Mouse (Mus musculus): Measurements from ENCODE around the gene Ccdc124. TPM values are rescaled to one million over a fixed set of nuclear protein-coding genes. Genes with fewer than 3 reads are reported as not detected.

Ccdc124 gene
- polyA plus RNA-seq, 1 experiment from 2014 or later, result 74.1 TPM

GRCm38 (mm10) chr8:70893656-70894384 lies 20.1 kb upstream of the Ccdc124 start:
- Histone ChIP-seq H3K27ac (replicated peaks) (no peak overlapping the region), H3K4me2 (replicated peaks; ENCODE audit: low read depth) (no peak overlapping the region), H3K9ac (ENCODE audit: low read length) (no peak overlapping the region), H3K4me1 (replicated peaks; ENCODE audit: control insufficient read depth, insufficient read depth) (peaks cover 4% of the 10 kb centered on the region; the same call in 1 of the 2 replicates), H3K9me3 (ENCODE audit: control insufficient read depth, low read length) (no peaks in the 10 kb centered on the region), H3K27me3 (ENCODE audit: control insufficient read depth, insufficient read depth, low read length) (no peaks in the 10 kb centered on the region; the same call in 1 of the 2 replicates), H3K36me3 (ENCODE audit: control insufficient read depth, insufficient read depth, low read length) (peaks cover 12% of the 10 kb centered on the region), H3K4me3 (ENCODE audit: low read depth, low read length) (no peak overlapping the region)
- ATAC-seq (ENCODE audit: low FRiP score, low TSS enrichment), result peak; percentile 26; the same call in 1 of the 2 replicates
- 33% methylated on average over 12 of the region's 12 CpGs for WGBS
- peak; percentile 88 for DNase-seq (ENCODE audit: low spot score)
- TF ChIP-seq CTCF (IDR thresholded peaks at IDR 0.05; ENCODE audit: low read depth) (peak; percentile 83), EP300 (optimal IDR thresholded peaks at IDR 0.05) (no peak)

- H3K9me3 ChIP-seq (ENCODE audit: control insufficient read depth, low read length), result no peaks in the 10 kb centered on the region
- no peak for DNase-seq (ENCODE audit: low spot score)
- peak overlapping the region; percentile 44 for H3K4me2 ChIP-seq (replicated peaks; ENCODE audit: low read depth)
- peak overlapping the region; percentile 25 for H3K4me3 ChIP-seq (ENCODE audit: low read depth, low read length)
- H3K27ac ChIP-seq (replicated peaks), result no peak overlapping the region
- H3K9ac ChIP-seq (ENCODE audit: low read length), result peak overlapping the region; percentile 48; the same call in 1 of the 2 replicates
- TF ChIP-seq CTCF (IDR thresholded peaks at IDR 0.05; ENCODE audit: low read depth), result no peak
- no peak for TF ChIP-seq EP300 (optimal IDR thresholded peaks at IDR 0.05)
- peaks cover 4% of the 10 kb centered on the region; the same call in 1 of the 2 replicates for H3K4me1 ChIP-seq (replicated peaks; ENCODE audit: control insufficient read depth, insufficient read depth)
- WGBS, result 28% methylated on average over 20 of the region's 20 CpGs
- peaks cover 12% of the 10 kb centered on the region for H3K36me3 ChIP-seq (ENCODE audit: control insufficient read depth, insufficient read depth, low read length)
- no peak for ATAC-seq (ENCODE audit: low FRiP score, low TSS enrichment)
- no peaks in the 10 kb centered on the region; the same call in 1 of the 2 replicates for H3K27me3 ChIP-seq (ENCODE audit: control insufficient read depth, insufficient read depth, low read length)
Observed at GRCm38 (mm10) chr8:70892896-70893655, 19.3 kb upstream of the Ccdc124 start.

DNA sequence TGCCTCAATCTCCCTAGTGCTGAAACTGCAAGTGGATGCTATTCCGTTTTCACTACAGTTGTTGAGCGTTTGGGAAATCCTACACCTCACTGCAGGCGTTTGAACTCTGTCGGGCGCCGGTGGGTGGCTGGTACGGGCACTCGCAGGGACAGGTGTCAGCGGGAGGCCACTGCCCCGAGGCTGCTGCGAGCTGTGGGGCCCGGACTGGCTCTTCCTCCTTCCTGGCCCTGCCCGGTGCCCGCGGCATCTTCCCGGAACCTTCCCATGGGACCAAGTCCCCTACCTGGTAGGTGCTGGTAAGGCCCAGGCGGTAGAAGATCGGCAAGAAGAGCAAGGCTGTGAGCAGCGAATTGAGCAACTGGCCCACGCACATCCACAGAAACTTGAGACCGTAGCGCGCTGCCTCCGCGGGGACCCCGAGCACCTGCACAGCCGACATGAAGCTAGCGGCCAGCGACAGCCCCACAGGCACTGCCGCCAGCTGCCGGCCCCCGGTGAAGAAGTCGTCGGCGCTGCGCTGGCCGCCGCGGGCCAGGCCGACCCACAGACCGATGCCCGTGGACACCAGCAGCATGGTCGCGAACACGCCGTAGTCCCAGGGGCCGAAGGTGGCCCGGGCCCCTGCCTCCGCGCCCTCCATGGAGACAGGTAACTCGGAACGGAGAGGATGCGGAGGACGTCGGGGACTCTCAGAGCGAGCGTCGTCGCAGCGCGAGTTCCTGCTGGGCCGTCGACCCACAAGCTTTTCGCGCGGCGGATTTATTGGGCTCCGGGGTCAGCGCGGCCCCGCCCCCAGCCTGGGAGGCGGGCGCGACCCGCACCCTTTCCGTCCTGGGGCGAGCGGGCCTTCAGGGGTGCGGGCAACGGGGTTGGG lies 18.5 kb upstream of the Ccdc124 start, which contains the start of gene Slc5a5:
Gene Slc5a5, minus strand, starts transcription at position 736 of the 874 bp plus-strand sequence.
- peak within 1 kb of the TSS; percentile 48; the same call in 1 of the 2 replicates for H3K9ac ChIP-seq (ENCODE audit: low read length)
- peak; percentile 41 for DNase-seq (ENCODE audit: low spot score)
- WGBS, result 6% methylated on average over 73 of the region's 80 CpGs
- ATAC-seq (ENCODE audit: low FRiP score, low TSS enrichment), result no peak
- peak within 1 kb of the TSS; percentile 44 for H3K4me2 ChIP-seq (replicated peaks; ENCODE audit: low read depth)
- H3K36me3 ChIP-seq (ENCODE audit: control insufficient read depth, insufficient read depth, low read length), result peaks cover 12% of the 10 kb centered on the region
- peaks cover 4% of the 10 kb centered on the region; the same call in 1 of the 2 replicates for H3K4me1 ChIP-seq (replicated peaks; ENCODE audit: control insufficient read depth, insufficient read depth)
- no peak within 1 kb of the TSS for H3K27ac ChIP-seq (replicated peaks)
- TF ChIP-seq CTCF (IDR thresholded peaks at IDR 0.05; ENCODE audit: low read depth) (no peak), EP300 (optimal IDR thresholded peaks at IDR 0.05) (no peak)
- no peaks in the 10 kb centered on the region for H3K9me3 ChIP-seq (ENCODE audit: control insufficient read depth, low read length)
- H3K4me3 ChIP-seq (ENCODE audit: low read depth, low read length), result peak within 1 kb of the TSS; percentile 25
- no peaks in the 10 kb centered on the region; the same call in 1 of the 2 replicates for H3K27me3 ChIP-seq (ENCODE audit: control insufficient read depth, insufficient read depth, low read length)

DNA sequence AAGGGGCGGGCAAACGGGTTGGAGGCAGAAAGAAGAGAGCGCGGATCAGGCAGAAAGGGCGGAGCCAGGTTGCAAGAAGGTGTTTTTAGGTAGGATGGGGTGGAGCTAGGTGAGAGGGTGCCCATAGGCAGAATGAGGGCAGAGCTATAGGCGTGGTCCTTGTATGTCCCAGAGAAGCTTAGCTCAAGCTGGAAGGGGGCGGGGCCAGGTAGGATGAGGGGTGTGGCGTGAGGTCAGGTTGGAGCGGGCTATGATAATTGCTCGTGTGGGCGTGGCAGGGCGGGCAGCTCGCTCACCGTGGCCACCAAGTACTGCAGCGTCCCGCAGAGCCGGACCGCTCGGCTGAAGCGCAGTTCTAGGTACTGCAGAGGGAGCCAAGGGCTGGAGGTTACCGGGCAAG lies 17.6 kb upstream of the Ccdc124 start:
- 8% methylated on average over 21 of the region's 21 CpGs for WGBS
- peak overlapping the region; percentile 44 for H3K4me2 ChIP-seq (replicated peaks; ENCODE audit: low read depth)

DNA sequence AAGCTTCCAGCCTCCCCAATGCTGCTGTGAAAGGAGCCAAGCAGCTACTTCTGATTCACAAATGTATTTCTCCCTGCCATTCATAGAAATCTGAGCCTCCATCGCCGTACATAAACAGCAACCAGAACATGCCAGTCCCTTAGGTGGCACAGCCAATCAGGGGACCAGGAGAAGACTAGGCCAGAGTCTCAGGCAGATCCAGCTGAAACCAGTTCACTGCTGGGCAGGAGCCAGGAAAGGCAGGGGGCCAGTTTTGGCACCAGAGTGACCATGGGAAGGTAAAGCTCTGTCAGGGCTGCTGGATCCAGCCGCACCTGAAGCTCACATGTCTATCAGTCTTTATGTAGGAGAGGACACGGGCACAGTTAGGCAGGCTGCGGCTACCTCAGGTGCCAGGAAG lies 16.9 kb upstream of the Ccdc124 start:
- H3K4me1 ChIP-seq (replicated peaks; ENCODE audit: control insufficient read depth, insufficient read depth), result no peaks in the 10 kb centered on the region
- no peaks in the 10 kb centered on the region for H3K9me3 ChIP-seq (ENCODE audit: control insufficient read depth, low read length)
- DNase-seq (ENCODE audit: low spot score) (no peak), ATAC-seq (ENCODE audit: low FRiP score, low TSS enrichment) (no peak)
- no peak overlapping the region for H3K9ac ChIP-seq (ENCODE audit: low read length)
- 89% methylated on average over 5 of the region's 5 CpGs for WGBS
- H3K4me3 ChIP-seq (ENCODE audit: low read depth, low read length), result no peak overlapping the region
- no peak overlapping the region for H3K27ac ChIP-seq (replicated peaks)
- TF ChIP-seq EP300 (optimal IDR thresholded peaks at IDR 0.05) (no peak), CTCF (IDR thresholded peaks at IDR 0.05; ENCODE audit: low read depth) (no peak)
- peaks cover 12% of the 10 kb centered on the region for H3K36me3 ChIP-seq (ENCODE audit: control insufficient read depth, insufficient read depth, low read length)
- no peak overlapping the region for H3K4me2 ChIP-seq (replicated peaks; ENCODE audit: low read depth)
- H3K27me3 ChIP-seq (ENCODE audit: control insufficient read depth, insufficient read depth, low read length), result no peaks in the 10 kb centered on the region; the same call in 1 of the 2 replicates

More for the DNA sequence above, 17.6 kb upstream of the Ccdc124 start:
- no peak for TF ChIP-seq CTCF (IDR thresholded peaks at IDR 0.05; ENCODE audit: low read depth)
- TF ChIP-seq EP300 (optimal IDR thresholded peaks at IDR 0.05), result no peak
- Histone ChIP-seq H3K9me3 (ENCODE audit: control insufficient read depth, low read length) (no peaks in the 10 kb centered on the region), H3K4me1 (replicated peaks; ENCODE audit: control insufficient read depth, insufficient read depth) (peaks cover 2% of the 10 kb centered on the region; the same call in 1 of the 2 replicates), H3K36me3 (ENCODE audit: control insufficient read depth, insufficient read depth, low read length) (peaks cover 12% of the 10 kb centered on the region), H3K4me3 (ENCODE audit: low read depth, low read length) (peak overlapping the region; percentile 25; the same call in 1 of the 2 replicates), H3K27me3 (ENCODE audit: control insufficient read depth, insufficient read depth, low read length) (no peaks in the 10 kb centered on the region; the same call in 1 of the 2 replicates), H3K27ac (replicated peaks) (no peak overlapping the region), H3K9ac (ENCODE audit: low read length) (no peak overlapping the region)
- DNase-seq (ENCODE audit: low spot score) (peak; percentile 97), ATAC-seq (ENCODE audit: low FRiP score, low TSS enrichment) (peak; percentile 87)

All from stomach, postnatal 0 days (tissue).